Mouse (Mus musculus) adrenal gland, adult 2 months (tissue): ENCODE results near the gene Rbm44. TPM values are rescaled to one million over a fixed set of nuclear protein-coding genes. Genes with fewer than 3 reads are reported as not detected.

Experiments
- DNase-seq: peaks from one replicate; pipeline ENCODE4 v3.0.0; 2021
- polyA plus RNA-seq: library from polyadenylated mRNA; depleted of rRNA; stranded (reverse); fragments of >200 nt; gene quantifications from 2 replicates; pipeline ENCODE4 v1.2.3, GENCODE M21; 2012; rRNA removed
- total RNA-seq, 2 experiments: library from RNA; stranded (reverse); gene quantifications; 2 replicates each; pipeline ENCODE4 v1.2.3; 2021

The Rbm44 gene
- total and polyA plus RNA-seq, 3 experiments, result not detected

- DNase-seq, result no peak
Measured at GRCm38 (mm10) chr1:91209343-91209742, 64.5 kb downstream of the Rbm44 start.

GRCm38 (mm10) chr1:91209785-91210184, 64.9 kb downstream of the Rbm44 start:
- peak; percentile 43 for DNase-seq

- DNase-seq, result peak; percentile 41
Measured at GRCm38 (mm10) chr1:91211099-91211498, 66.2 kb downstream of the Rbm44 start.

GRCm38 (mm10) chr1:91211591-91212008, 66.7 kb downstream of the Rbm44 start:
- DNase-seq, result no peak

GRCm38 (mm10) chr1:91215264-91215663, 70.4 kb downstream of the Rbm44 start:
- DNase-seq, result no peak

GRCm38 (mm10) chr1:91215981-91216380, 71.1 kb downstream of the Rbm44 start:
- DNase-seq, result no peak

- DNase-seq, result no peak
Measured at GRCm38 (mm10) chr1:91216504-91217267, 71.8 kb downstream of the Rbm44 start.

- DNase-seq, result peak; percentile 75
Measured at GRCm38 (mm10) chr1:91219641-91220321, 74.9 kb downstream of the Rbm44 start.

GRCm38 (mm10) chr1:91220322-91220672, 75.4 kb downstream of the Rbm44 start:
- no peak for DNase-seq

Other genes with a start within 250 kb of the Rbm44 start
- 1 to 10 TPM; 2.9 to 3.1 TPM for gene Mlph, start 230.0 kb upstream of the Rbm44 start, total RNA-seq
- gene Mlph, start 230.0 kb upstream of the Rbm44 start, polyA plus RNA-seq, result 0.68 and 1.1 TPM in 2 replicates
- not detected for gene Prlh, start 192.0 kb upstream of the Rbm44 start, total RNA-seq
- not detected in 2 replicates for gene Prlh, start 192.0 kb upstream of the Rbm44 start, polyA plus RNA-seq
- gene Rab17, start 175.4 kb upstream of the Rbm44 start, total RNA-seq, result under 1 TPM in 1 of 2 experiments, not detected in 1; 0.31 TPM
- 0.13 TPM in 1 of 2 replicates, not detected in the other for gene Rab17, start 175.4 kb upstream of the Rbm44 start, polyA plus RNA-seq
- 10 to 100 TPM; 63.2 to 63.4 TPM for gene Lrrfip1, start 146.4 kb upstream of the Rbm44 start, total RNA-seq
- 9.2 and 9.4 TPM in 2 replicates for gene Lrrfip1, start 146.4 kb upstream of the Rbm44 start, polyA plus RNA-seq
- gene Ramp1, start 34.7 kb downstream of the Rbm44 start, total RNA-seq, result 10 to 100 TPM in 1 of 2 experiments, 1 to 10 TPM in 1; 8.0 to 10.7 TPM
- gene Ramp1, start 34.7 kb downstream of the Rbm44 start, polyA plus RNA-seq, result 19.9 and 26.5 TPM in 2 replicates
- gene Ube2f, start 105.2 kb downstream of the Rbm44 start, total RNA-seq, result 100 to 1,000 TPM in 1 of 2 experiments, 10 to 100 TPM in 1; 64.8 to 109 TPM
- gene Ube2f, start 105.2 kb downstream of the Rbm44 start, polyA plus RNA-seq, result 11.7 and 13.9 TPM in 2 replicates
- 10 to 100 TPM; 22.9 to 28.4 TPM for gene Scly, start 153.2 kb downstream of the Rbm44 start, total RNA-seq
- gene Scly, start 153.2 kb downstream of the Rbm44 start, polyA plus RNA-seq, result 15.1 and 20.7 TPM in 2 replicates
- gene Espnl, start 177.0 kb downstream of the Rbm44 start, total RNA-seq, result under 1 TPM in 1 of 2 experiments, not detected in 1; 0.12 TPM
- 0.04 and 0.10 TPM in 2 replicates for gene Espnl, start 177.0 kb downstream of the Rbm44 start, polyA plus RNA-seq
- gene Klhl30, start 205.9 kb downstream of the Rbm44 start, total RNA-seq, result 1 to 10 TPM; 1.0 to 2.1 TPM
- gene Klhl30, start 205.9 kb downstream of the Rbm44 start, polyA plus RNA-seq, result 3.1 and 3.3 TPM in 2 replicates
- gene Erfe, start 221.3 kb downstream of the Rbm44 start, total RNA-seq, result 10 to 100 TPM in 1 of 2 experiments, 1 to 10 TPM in 1; 3.7 to 16.4 TPM
- 1.5 and 2.4 TPM in 2 replicates for gene Erfe, start 221.3 kb downstream of the Rbm44 start, polyA plus RNA-seq